Mouse (Mus musculus) testis, adult 2 months (tissue): ENCODE measurements around the gene Sik2.

Source experiments
- CTCF ChIP-seq: fragments of 200-500 bp; IDR thresholded peaks from 2 replicates; pipeline ENCODE4 v1.5.1; 2012; ENCODE audit warnings: low read depth, mild to moderate bottlenecking, inconsistent platforms, low read length, moderate library complexity; ENCODE audit not compliant: control insufficient read depth, insufficient read depth, insufficient replicate concordance
- POLR2A ChIP-seq: fragments of 200-500 bp; IDR thresholded peaks from 2 replicates; pipeline ENCODE4 v1.6.1; 2012; ENCODE audit warnings: low read depth, mild to moderate bottlenecking, inconsistent platforms, low read length, moderate library complexity; ENCODE audit not compliant: control insufficient read depth

DNA sequence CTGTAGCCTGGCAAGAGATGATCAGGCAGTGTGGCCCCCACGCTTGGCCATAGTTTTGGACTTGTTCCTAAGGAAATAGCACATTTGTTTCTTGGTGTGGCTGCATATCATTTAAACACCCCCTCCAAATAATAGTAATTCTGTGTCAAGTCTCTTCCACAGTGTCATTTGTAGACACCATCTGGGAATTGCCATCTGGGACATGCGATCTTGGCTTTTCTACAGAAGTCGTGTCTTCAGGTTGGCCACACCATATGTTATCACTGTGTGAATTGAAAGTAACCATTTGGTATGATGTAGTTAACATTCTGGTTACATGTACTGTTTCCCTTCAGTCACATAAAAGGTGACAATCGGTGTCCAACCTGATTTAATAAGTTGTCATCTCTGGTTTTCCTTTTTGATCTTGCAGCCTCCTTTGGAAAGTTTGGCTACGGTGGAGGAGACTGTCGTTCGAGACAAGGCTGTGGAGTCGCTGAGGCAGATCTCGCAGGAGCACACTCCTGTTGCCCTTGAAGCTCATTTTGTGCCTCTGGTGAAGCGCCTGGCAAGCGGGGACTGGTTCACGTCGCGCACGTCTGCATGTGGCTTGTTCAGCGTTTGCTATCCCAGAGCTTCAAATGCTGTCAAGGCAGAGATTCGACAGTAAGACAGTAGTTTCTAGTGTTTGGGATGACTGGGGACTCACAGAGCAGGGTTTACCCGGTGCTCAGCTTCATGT, 147.6 kb downstream of the Sik2 start:
- TF ChIP-seq POLR2A (no peak), CTCF (no peak)
